Mouse (Mus musculus): Measurements from ENCODE around the gene Ahdc1. TPM values are rescaled to one million over a fixed set of nuclear protein-coding genes. Genes with fewer than 3 reads are reported as not detected.

The Ahdc1 gene
- 6.5 and 6.9 TPM in 2 replicates for polyA plus RNA-seq (2015; fragmentation: Nextera tagmentation; extraction: Ambion mirVana)

GRCm38 (mm10) chr4:133011028-133011820, at the start of gene Ahdc1:
Ahdc1 (plus strand) TSS chr4:133011260.
- H3K4me1 ChIP-seq = peaks cover 63% of the 10 kb centered on the region
- H3K4me2 ChIP-seq = peak within 1 kb of the TSS; percentile 73
- under 1% methylated on average over 63 of the region's 66 CpGs for WGBS
- peak; percentile 75 for ATAC-seq (ENCODE audit: extremely low read depth, insufficient number of reproducible peaks, low FRiP score, low TSS enrichment)
- peak within 1 kb of the TSS; percentile 98 for H3K4me3 ChIP-seq
- H3K27ac ChIP-seq (replicated peaks) = peak within 1 kb of the TSS; percentile 98
- H3K9me3 ChIP-seq = no peaks in the 10 kb centered on the region
- H3K9ac ChIP-seq = peak within 1 kb of the TSS; percentile 100
- no peaks in the 10 kb centered on the region for H3K36me3 ChIP-seq
- H3K27me3 ChIP-seq (replicated peaks) = peaks cover 8% of the 10 kb centered on the region

GRCm38 (mm10) chr4:132961866-132962265, 49.2 kb upstream of the Ahdc1 start:
- no peak for ATAC-seq (ENCODE audit: extremely low read depth, insufficient number of reproducible peaks, low FRiP score, low TSS enrichment)
- peak overlapping the region; percentile 96 for H3K27ac ChIP-seq (replicated peaks)
- WGBS = 78% methylated on average over 5 of the region's 5 CpGs
- peaks cover 50% of the 10 kb centered on the region for H3K4me1 ChIP-seq
- no peaks in the 10 kb centered on the region for H3K36me3 ChIP-seq
- H3K9me3 ChIP-seq = no peaks in the 10 kb centered on the region
- no peak overlapping the region for H3K4me2 ChIP-seq
- H3K9ac ChIP-seq = no peak overlapping the region
- H3K27me3 ChIP-seq (replicated peaks) = no peaks in the 10 kb centered on the region
- no peak overlapping the region for H3K4me3 ChIP-seq

GRCm38 (mm10) chr4:132962628-132963027, 48.4 kb upstream of the Ahdc1 start:
- Histone ChIP-seq H3K4me3 (no peak overlapping the region), H3K36me3 (no peaks in the 10 kb centered on the region), H3K9me3 (no peaks in the 10 kb centered on the region), H3K9ac (no peak overlapping the region), H3K4me1 (peaks cover 57% of the 10 kb centered on the region), H3K4me2 (no peak overlapping the region), H3K27ac (replicated peaks) (no peak overlapping the region), H3K27me3 (replicated peaks) (no peaks in the 10 kb centered on the region)
- ATAC-seq (ENCODE audit: extremely low read depth, insufficient number of reproducible peaks, low FRiP score, low TSS enrichment) = no peak
- 71% methylated on average over 4 of the region's 4 CpGs for WGBS

GRCm38 (mm10) chr4:132963436-132963835, 47.6 kb upstream of the Ahdc1 start:
- no peak for ATAC-seq (ENCODE audit: extremely low read depth, insufficient number of reproducible peaks, low FRiP score, low TSS enrichment)
- H3K9ac ChIP-seq = no peak overlapping the region
- H3K27ac ChIP-seq (replicated peaks) = no peak overlapping the region
- no peaks in the 10 kb centered on the region for H3K36me3 ChIP-seq
- peaks cover 63% of the 10 kb centered on the region for H3K4me1 ChIP-seq
- no peak overlapping the region for H3K4me3 ChIP-seq
- no peaks in the 10 kb centered on the region for H3K27me3 ChIP-seq (replicated peaks)
- H3K9me3 ChIP-seq = no peaks in the 10 kb centered on the region
- WGBS = 11% methylated on average over 2 of the region's 2 CpGs
- H3K4me2 ChIP-seq = no peak overlapping the region

- H3K4me2 ChIP-seq = no peak overlapping the region
- no peak overlapping the region for H3K9ac ChIP-seq
- H3K27me3 ChIP-seq (replicated peaks) = no peaks in the 10 kb centered on the region
- H3K27ac ChIP-seq (replicated peaks) = no peak overlapping the region
- no peak overlapping the region for H3K4me3 ChIP-seq
- 43% methylated on average over 3 of the region's 3 CpGs for WGBS
- ATAC-seq (ENCODE audit: extremely low read depth, insufficient number of reproducible peaks, low FRiP score, low TSS enrichment) = no peak
- H3K4me1 ChIP-seq = peaks cover 60% of the 10 kb centered on the region
- no peaks in the 10 kb centered on the region for H3K9me3 ChIP-seq
- no peaks in the 10 kb centered on the region for H3K36me3 ChIP-seq
Measured at GRCm38 (mm10) chr4:132964064-132964463, 47.0 kb upstream of the Ahdc1 start.

- 57% methylated on average over 5 of the region's 5 CpGs for WGBS
- Histone ChIP-seq H3K27me3 (replicated peaks) (no peaks in the 10 kb centered on the region), H3K4me2 (no peak overlapping the region), H3K36me3 (no peaks in the 10 kb centered on the region), H3K9ac (no peak overlapping the region), H3K4me3 (no peak overlapping the region), H3K27ac (replicated peaks) (no peak overlapping the region), H3K4me1 (peaks cover 56% of the 10 kb centered on the region), H3K9me3 (no peaks in the 10 kb centered on the region)
- no peak for ATAC-seq (ENCODE audit: extremely low read depth, insufficient number of reproducible peaks, low FRiP score, low TSS enrichment)
Measured at GRCm38 (mm10) chr4:132964473-132964872, 46.6 kb upstream of the Ahdc1 start.

- no peaks in the 10 kb centered on the region for H3K36me3 ChIP-seq
- no peak; the same call in 1 of the 2 replicates for ATAC-seq (ENCODE audit: extremely low read depth, insufficient number of reproducible peaks, low FRiP score, low TSS enrichment)
- H3K27ac ChIP-seq (replicated peaks) = no peak overlapping the region; the same call in 1 of the 2 replicates
- H3K4me1 ChIP-seq = peaks cover 41% of the 10 kb centered on the region
- no peak overlapping the region for H3K4me3 ChIP-seq
- no peak overlapping the region for H3K9ac ChIP-seq
- H3K9me3 ChIP-seq = no peaks in the 10 kb centered on the region
- peaks cover 8% of the 10 kb centered on the region for H3K27me3 ChIP-seq (replicated peaks)
- H3K4me2 ChIP-seq = no peak overlapping the region
- 34% methylated on average over 6 of the region's 6 CpGs for WGBS
Measured at GRCm38 (mm10) chr4:132968105-132968938, 42.7 kb upstream of the Ahdc1 start.

- Histone ChIP-seq H3K4me3 (no peak overlapping the region), H3K27ac (replicated peaks) (no peak overlapping the region), H3K4me2 (no peak overlapping the region), H3K9me3 (no peaks in the 10 kb centered on the region), H3K27me3 (replicated peaks) (peaks cover 40% of the 10 kb centered on the region), H3K9ac (no peak overlapping the region), H3K4me1 (peaks cover 54% of the 10 kb centered on the region), H3K36me3 (no peaks in the 10 kb centered on the region)
- WGBS = 69% methylated on average over 6 of the region's 6 CpGs
- no peak for ATAC-seq (ENCODE audit: extremely low read depth, insufficient number of reproducible peaks, low FRiP score, low TSS enrichment)
Measured at GRCm38 (mm10) chr4:132971601-132972000, 39.5 kb upstream of the Ahdc1 start.

- Histone ChIP-seq H3K4me1 (peaks cover 51% of the 10 kb centered on the region), H3K9me3 (no peaks in the 10 kb centered on the region), H3K4me2 (no peak overlapping the region), H3K27me3 (replicated peaks) (peaks cover 45% of the 10 kb centered on the region), H3K36me3 (no peaks in the 10 kb centered on the region), H3K27ac (replicated peaks) (no peak overlapping the region), H3K9ac (no peak overlapping the region), H3K4me3 (no peak overlapping the region)
- 55% methylated on average over 3 of the region's 3 CpGs for WGBS
- no peak for ATAC-seq (ENCODE audit: extremely low read depth, insufficient number of reproducible peaks, low FRiP score, low TSS enrichment)
Measured at GRCm38 (mm10) chr4:132972101-132972500, 39.0 kb upstream of the Ahdc1 start.

GRCm38 (mm10) chr4:132972556-132972955, 38.5 kb upstream of the Ahdc1 start:
- Histone ChIP-seq H3K27me3 (replicated peaks) (peaks cover 50% of the 10 kb centered on the region), H3K27ac (replicated peaks) (no peak overlapping the region)

GRCm38 (mm10) chr4:132973186-132973585, 37.9 kb upstream of the Ahdc1 start:
- WGBS = 50% methylated on average over 8 of the region's 8 CpGs
- no peak overlapping the region for H3K4me2 ChIP-seq
- H3K36me3 ChIP-seq = no peaks in the 10 kb centered on the region
- H3K27me3 ChIP-seq (replicated peaks) = peaks cover 52% of the 10 kb centered on the region
- H3K9ac ChIP-seq = no peak overlapping the region
- H3K4me3 ChIP-seq = no peak overlapping the region
- peaks cover 42% of the 10 kb centered on the region for H3K4me1 ChIP-seq
- H3K9me3 ChIP-seq = no peaks in the 10 kb centered on the region
- ATAC-seq (ENCODE audit: extremely low read depth, insufficient number of reproducible peaks, low FRiP score, low TSS enrichment) = no peak
- no peak overlapping the region for H3K27ac ChIP-seq (replicated peaks)

More at GRCm38 (mm10) chr4:132972556-132972955, 38.5 kb upstream of the Ahdc1 start:
- Histone ChIP-seq H3K4me1 (peaks cover 47% of the 10 kb centered on the region), H3K36me3 (no peaks in the 10 kb centered on the region), H3K4me3 (no peak overlapping the region), H3K9me3 (no peaks in the 10 kb centered on the region), H3K9ac (no peak overlapping the region), H3K4me2 (no peak overlapping the region)
- WGBS = 38% methylated on average over 2 of the region's 2 CpGs
- ATAC-seq (ENCODE audit: extremely low read depth, insufficient number of reproducible peaks, low FRiP score, low TSS enrichment) = no peak
